Mouse (Mus musculus) embryo, embryonic 10 days (tissue): ENCODE results near the gene Cab39l.
"Not testable (repeated sequence)": the region's sequence is repeated elsewhere in the genome, so short reads cannot be mapped to it uniquely, and the experiment has no call there.

Source experiments
- DNase-seq: peaks from one replicate; pipeline ENCODE4 v3.0.0-alpha.2; 2015; ENCODE audit warnings: low spot score

The Cab39l gene

DNA sequence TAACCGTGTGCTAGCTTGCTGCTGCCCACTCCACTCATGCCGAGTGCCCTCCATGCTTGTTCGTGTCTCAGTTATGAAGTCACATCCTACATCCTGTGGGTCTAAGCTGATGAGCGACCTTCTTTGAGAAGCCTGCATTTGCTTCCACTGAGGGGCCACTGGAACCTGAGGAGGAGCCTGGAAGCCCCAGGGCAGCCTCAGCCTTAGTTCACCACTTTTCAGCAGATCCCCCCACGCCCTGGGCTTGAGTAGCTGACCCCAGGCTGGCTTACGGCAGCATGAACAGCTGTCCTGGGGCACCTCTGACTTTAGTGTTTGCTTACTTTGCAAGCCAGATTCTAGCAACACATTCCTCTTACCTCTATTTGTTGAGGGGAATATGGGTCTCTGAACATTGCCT is 126.0 kb downstream of the Cab39l start:
- DNase-seq = no peak

DNA sequence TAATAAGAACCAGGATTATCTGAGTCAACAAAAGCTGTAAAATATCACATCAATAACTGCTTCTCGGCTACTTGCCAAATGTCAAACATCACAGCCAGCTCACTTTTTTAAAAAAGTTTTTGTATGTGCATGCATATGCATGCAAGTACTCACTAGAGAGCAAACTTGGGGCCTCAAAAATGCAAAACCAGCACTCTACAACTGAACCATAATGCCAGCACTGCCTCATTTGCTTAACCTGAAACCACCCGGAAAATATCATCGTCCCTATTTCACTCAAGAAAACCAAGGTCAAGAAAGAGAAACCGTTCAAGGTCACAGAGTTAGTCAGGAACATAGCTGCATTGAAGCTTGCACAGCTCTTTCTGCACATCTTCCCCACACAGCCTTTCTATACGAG is 135.6 kb downstream of the Cab39l start:
- no peak for DNase-seq

DNA sequence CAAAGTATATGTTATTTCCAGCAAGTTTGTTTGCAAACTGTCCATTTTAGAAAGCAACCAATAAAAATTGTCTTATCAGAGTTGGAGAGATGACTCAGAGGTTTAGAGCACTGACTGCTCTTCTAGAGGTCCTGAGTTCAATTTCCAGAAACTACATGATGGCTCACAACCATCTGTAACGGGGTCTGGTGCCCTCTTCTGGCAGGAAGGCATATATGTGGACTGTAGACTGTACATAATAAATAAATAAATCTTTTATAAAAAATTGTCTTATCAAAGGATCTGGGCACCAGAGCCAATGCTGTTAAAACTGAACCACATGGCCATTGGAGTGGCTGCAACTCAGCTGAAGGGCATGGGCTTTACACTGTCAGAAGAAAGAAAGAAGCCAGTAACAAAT is 149.8 kb downstream of the Cab39l start:
- DNase-seq = no peak

DNA sequence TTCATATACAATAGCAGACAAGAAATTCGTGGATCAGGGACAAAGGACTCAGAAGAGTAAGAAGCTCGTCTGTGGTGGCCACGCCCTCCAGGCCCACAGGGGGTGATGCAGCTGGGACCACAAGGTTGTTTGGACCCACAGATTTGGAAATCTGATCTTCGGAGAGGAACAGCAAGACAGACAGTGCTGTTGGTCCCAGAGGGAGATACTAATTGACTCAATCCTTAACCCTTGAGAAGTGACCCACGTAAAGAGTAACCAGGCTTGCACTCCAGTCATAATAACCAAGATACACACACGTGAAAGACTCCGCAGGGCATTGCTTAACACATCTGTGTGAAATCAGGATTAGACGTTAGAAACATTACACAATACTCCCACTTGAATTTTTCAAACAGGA is 151.1 kb downstream of the Cab39l start:
- no peak for DNase-seq

DNA sequence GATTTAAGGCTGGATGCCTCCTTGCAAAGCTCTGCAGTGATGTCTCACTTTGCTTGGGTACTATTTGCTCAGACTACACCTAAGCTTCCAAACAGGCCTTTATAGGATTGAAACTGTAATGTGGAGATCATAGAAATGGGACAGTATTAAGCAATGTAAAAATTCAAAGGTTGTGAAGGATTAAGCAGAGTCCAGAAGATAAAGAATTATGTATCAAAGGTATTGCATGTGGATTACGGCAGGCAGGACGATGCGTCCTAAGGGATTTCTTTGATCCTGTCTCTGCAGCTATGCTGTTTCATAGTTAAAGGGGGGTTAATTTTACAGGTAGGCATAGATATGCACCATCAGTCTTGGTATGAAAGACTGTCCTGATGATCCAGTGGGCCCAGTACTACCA is 151.8 kb downstream of the Cab39l start:
- DNase-seq = no peak

DNA sequence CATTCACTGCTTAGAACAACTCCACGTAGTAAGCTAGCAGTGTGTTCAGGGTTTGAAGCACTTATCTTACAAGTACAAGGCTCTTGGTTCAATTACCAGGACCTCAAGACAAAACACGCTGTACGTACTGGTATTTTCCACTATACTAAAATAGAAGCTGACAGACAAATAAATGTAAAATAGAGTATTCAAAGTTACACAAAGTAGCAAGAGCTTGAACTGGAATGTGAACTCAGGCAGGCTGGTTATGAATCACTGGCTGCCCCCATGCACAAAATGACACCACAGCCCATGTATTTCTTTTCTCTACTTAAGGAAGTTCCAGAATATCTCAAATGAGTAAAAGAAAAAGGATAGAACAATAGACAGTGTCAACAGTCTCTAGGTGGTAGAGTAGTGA is 154.2 kb downstream of the Cab39l start:
- no peak for DNase-seq

DNA sequence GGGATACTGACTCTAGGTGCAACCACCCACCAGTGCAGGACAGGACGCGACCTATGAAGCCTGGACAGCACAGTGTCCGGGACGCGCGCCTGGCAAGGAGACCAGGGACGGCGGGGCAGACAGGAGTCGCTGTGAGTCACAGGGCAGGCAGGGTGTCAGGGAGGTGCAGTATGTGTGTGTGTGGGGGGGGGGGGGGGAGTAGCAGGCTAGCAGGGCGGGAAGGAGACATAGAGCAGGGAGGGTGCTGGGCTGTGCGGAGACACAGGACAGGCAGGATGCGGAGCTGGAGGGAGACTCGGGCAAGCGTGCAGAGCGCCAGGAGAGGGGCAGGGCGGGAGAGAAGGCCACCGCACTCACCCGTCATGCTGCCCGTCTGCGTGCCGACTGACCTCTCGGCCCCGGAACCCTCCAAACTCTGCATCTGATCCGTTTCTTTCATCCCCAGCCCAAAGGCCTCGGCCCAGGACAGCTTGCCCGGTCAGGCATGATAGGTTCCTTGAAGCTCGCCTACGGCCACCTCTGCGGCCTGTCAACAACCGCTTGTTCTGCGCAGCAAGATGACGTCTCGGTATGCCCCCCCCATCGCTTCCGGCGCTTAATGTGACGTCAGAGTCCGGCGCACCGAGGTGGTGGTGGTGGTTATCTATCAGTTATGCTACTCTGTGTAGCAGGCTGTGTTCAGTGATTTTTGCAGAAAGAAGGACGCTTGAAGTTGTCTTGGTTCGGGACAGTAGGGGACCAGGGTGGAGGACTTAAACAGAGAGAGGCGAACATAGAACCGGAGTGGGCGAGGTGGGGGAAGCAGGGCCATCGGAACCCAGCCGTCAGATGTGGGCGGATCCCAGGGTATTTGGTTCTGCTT is 156.9 kb downstream of the Cab39l start, which contains the start of gene Cdadc1:
Gene Cdadc1, minus strand, starts transcription at position 562 of the 862 bp plus-strand sequence.
- peak; percentile 89 for DNase-seq

DNA sequence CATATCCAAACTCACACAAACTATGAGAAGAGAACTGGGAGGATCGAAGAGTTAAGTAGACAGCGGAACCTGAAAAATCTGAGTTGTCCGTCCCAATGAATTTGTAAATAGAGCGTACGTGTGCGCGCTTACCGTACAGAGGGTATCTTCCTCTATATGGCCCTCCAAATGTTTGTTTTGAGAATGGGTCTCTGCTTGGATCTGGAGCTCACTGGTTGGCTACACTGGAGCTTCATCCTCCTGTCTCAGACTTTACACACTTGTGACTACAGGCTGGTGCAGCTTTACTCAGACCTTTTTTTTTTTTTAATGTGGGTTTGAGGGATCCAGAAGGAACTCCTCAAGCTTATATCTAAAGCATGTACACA is 157.5 kb downstream of the Cab39l start:
- DNase-seq = no peak

DNA sequence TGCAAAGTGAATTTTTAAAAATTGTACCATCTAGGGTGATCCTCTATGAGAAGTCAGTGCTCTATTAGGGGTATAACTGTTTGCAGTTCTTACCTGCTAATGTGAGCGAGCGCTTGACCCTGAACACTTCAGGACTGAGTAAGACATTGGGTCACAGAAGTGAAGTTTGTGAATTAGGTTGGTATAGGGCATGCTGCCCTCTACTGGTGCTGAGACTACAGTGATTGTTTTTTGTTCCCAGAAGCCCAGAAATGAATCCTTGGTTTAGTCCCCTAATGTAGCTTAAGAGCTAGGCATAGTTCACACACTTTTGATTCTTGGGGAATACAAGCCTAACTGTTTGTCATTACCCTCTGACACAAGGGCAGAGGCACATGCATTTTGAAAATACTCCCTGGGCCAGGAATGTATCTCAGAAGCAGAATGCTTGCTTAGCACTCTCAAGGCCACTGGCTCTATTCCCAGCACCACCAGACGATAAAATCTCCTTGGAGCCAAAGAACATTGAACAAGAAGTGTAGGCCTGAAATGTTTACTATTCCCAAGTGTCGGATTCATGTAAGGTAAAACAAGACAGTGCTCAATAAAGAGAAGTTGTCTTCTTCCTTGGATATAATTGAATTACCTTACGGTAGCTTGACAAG is 163.4 kb downstream of the Cab39l start:
- DNase-seq = peak; percentile 64

DNA sequence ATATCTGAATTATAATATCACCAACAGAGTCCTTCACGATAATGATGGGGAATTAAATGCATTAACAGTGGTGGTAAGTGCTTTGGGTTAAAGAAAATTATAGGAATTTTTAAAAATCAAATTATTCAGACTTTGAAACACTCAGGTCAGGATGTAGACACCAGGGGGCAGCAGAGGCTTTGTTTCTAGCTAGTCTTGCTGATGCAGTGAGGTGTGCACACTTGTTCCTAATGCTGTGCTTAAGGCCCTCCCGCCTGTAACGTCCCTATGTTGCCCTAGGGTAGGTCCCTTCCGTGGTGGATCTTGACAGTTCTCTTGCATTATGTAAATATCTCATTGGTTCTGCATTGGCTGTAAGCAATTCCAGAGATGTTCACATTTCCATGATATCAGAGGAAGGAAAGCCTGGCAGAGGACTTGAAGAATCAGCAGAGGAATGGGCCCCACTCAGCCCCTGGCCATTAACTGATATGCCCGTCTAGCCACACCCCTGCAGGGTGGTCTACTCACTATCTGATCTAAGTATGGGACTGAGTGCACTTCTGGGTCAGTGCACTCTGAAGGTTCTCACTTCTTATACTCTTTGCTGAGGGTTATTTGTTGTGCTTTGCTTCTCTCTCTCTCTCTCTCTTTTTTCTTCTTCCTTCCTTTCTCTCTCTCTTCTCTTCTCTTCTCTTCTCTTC is 165.0 kb downstream of the Cab39l start:
- DNase-seq = peak; percentile 76

DNA sequence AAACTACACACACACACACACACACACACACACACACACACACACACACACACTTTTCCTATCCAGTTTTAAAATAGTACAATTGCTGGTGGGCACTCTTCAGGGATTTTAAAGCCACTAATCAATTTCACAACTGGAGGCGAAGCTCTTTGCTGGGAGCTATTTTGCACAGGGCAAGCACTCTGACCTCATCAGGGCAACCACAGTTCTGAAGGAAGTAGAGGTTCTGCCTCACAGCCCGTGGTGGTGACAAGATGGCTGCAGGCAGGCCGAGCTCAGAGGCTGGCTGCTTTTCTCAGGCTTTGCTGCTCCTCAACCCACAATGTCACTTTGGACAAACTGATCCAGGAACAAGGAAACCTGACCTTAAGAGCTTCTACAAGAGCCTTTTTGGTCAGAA is 166.2 kb downstream of the Cab39l start:
- DNase-seq = peak; percentile 11

DNA sequence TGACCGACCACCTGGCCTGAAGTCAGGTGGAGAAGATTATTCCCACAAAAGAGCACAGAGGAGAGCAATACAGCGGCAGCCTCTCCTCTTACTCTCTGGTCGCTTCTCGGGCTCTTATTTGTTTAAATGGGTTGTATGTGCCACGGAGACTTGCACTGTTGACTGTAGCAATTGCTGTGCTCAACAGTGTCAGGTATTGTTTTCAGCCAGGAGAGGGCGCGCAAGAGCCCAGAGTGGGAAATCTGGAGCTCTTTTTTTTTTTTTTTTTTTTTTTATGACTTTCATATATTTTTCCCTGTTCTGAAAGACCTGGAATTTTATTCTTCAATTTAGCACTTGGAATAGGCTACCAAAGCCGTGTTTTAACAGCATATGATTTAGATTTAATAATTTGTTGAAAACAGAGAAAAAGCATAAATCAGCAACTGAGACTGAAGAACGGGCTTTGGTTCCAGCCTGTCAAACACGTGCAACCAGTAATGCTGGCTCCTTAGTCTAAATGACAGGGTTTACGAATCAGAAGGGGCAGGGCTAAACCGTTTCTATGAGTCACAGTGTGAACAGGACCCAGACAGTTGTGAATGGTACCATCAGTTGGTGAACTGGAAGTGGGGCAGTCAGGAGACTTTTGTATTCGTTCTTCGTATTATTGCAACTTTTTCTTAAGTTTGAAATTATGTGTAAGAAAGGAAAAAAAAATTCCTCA is 172.3 kb downstream of the Cab39l start:
- peak; percentile 70 for DNase-seq

DNA sequence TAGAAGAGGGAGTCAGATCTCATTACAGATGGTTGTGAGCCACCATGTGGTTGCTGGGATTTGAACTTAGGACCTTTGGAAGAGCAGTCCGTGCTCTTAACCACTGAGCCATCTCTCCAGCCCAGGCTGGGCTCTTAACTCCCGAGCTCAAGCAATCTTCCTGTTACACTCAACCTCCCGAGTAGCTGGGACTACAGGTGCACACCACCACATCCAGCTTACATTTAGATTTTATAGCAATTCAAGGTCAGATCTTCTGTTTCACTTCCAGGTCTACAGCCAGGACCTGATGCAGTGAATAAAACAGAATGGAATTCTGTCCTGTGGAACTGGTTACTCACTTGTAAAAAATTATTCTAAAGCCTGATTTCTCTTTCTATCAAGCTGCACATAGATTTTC is 173.4 kb downstream of the Cab39l start:
- DNase-seq = not testable (repeated sequence)

DNA sequence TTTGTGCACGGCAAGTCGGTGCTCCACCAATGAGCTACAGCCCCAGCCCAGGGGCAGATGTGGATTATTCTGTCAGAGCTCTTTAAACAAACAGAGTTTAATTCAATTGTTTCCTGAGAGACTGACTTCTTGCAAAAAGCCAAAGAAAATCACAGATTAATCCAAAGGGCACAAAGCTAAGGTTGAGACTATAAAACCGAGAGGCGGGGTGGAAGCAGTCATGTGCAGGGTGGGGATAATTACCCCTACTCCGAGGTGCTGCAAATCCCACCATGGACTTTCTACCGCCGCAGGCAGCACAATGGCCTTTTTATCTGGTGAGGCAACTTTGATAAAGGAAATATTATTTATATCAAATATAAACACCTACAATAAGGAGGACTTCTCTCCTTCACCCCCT is 176.0 kb downstream of the Cab39l start:
- DNase-seq = no peak

DNA sequence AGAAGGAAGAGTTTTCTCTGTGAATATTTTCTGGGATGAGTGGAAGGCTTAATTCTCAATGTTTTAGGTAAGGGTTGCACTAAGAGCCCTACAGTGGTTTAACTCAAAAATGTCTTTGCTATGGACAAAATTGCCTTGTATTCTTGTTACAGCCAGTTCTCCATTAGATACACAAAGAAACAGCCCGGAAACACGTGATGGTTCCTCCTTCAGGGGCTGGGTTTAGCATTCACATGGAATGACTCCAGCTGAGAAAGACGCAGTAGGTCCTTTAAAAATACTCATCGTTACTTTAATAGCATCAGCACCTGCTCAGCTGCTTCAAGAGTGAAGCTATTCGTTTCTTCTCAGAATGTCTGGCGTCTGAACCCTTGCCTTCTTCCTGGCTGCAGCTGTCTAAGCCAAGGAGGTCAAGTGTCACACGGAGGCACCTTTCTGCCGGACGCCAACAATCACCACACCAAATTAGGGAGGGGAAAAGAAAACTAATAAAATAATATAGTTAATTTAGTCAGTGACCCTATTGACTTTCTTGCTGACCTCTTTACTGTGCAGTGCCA is 183.6 kb downstream of the Cab39l start:
- DNase-seq = peak; percentile 58

DNA sequence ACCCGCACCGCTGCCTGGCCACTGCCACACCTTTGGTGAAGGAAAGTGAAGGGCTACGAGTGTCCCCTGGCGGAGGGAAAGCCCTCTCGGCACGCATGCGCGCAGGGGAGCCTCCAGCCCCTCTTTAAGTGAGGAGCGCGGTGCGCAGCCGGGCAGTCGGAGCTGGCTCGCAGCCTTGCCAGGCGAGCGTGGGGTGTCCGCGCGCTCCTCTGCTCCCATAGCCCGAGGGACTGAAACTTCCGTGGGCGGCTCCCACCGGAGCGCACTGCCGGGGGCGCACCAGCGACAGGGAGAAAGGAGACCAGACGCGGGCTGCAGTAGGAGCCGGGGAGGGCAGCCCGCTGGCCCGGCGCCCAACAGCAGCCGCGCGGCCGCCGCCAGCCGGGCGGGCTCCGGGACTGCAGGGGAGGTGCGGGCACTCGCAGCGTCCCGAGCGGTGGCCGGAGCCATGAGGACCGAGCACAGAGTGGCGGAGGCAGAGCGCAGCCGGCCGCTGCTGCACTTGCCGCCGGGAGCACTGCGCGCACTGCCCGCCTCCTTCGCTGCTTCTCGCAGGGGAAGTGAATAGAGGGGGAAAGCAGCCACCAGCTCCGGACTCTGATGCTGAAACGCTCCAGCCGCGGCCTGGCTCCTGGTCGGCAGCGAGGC is 184.5 kb downstream of the Cab39l start, which contains the start of gene Shisa2:
Gene Shisa2, plus strand, starts transcription at position 151 of the 648 bp plus-strand sequence.
- DNase-seq = peak; percentile 94

DNA sequence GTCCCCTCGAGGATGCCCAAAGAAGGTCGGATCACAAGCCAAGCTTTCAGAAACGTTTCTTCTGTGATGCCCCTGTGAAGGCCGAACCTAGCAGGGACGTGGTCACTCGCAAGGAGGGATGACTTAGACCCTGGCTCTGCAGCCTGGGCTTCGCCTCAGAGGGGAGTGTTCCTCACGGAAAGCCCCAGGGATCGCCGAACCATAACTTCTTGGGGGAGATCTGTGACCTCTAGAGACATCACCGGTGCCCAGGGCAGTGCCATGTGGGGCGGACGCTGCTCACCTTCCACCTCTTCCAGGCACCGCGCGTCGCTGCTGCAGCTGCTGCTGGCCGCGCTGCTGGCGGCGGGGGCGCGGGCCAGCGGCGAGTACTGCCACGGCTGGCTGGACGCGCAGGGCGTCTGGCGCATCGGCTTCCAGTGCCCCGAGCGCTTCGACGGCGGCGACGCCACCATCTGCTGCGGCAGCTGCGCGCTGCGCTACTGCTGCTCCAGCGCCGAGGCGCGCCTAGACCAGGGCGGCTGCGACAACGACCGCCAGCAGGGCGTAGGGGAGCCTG is 185.1 kb downstream of the Cab39l start:
- DNase-seq = peak; percentile 78

DNA sequence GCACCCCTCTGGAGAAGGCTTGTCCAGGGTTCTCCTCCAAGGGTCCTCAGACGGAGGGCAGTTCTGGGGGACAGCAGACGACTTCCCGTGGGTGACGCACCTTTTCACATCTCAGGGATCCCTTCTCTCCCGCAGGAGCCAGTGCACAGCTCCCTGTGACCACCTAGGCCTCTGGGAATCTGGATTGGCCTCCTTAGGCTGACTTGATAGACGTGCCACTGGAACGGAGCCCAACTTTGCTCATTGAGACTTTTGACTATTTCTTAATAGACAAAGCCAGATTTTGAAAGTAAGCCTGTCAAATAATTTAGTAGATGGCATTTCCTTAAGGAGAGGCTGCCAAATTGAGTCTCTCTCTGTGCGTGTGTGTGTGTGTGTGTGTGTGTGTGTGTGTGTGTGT is 185.9 kb downstream of the Cab39l start:
- DNase-seq = no peak

DNA sequence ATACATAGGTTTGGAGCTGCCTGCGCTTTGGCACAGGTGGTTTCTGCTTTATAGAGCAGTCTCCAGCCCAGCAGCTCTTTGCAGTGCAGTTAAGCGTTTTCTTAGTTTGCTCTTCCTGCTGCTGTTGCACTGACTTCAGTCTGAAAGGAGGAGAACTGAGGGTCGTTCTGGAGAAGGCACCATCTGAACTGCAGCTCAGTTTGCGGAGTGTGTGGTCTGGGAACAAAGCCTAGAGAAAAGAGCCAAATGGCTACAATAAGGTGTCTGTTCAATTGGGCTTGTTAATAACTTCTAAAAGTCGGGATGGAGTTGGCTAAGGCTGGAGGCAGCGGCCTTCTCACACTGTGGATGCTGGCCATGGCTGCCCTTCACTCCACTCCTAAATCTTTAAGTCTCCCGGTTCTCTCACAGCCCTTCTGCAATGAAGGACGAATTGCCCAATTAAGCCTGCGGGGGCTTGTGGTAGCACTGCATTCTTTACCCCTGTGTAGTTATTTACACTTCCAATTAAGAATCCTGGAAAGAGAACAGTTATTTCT is 186.4 kb downstream of the Cab39l start:
- DNase-seq = no peak

DNA sequence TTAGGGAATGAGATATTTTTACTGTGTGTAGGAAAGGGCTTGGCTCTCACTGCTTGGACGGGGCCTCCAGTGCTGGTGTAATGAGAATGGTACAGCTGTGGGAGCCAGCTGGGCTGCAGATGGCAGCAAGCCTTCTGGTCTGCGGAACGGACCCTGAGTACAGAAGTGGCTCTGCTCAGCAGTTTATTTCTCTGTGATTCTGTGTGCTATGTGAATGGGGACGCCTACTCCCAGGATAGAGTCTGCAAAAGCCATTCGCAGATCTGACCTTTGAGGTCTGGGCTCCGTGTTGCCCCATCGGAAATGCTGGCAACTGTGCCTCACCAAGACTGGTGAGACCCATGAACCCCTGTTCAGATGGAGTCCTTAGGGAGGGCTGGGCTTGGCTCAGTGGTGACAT is 187.1 kb downstream of the Cab39l start:
- peak; percentile 64 for DNase-seq

DNA sequence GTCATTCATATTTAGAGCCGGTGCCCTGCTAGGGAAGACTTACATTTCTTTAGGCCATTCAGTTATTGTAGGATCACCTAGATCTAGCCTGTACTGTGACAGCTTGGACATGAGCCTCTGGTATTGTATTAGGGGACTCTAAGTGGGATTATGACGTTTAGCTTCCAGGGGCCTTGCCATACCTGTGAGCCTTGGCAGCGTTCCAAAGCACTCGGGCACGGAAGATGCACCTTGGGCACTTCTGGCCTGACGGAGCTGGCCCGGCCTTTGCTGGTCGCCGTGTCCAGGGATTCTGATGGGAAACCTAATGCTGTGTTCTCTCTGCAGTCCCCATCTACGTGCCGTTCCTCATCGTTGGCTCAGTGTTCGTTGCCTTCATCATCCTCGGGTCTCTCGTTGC is 188.5 kb downstream of the Cab39l start:
- DNase-seq = no peak
